Mouse (Mus musculus) liver, postnatal 0 days (tissue): ENCODE results near the gene Gse1.

Experiments used
- CTCF ChIP-seq: sonication (generic); IDR thresholded peaks from 2 replicates; pipeline ENCODE4 v1.5.1; 2016; ENCODE audit warnings: antibody characterized with exemption, low read depth
- EP300 ChIP-seq: IDR thresholded peaks from 2 replicates; pipeline ENCODE4 v1.6.1; 2016; ENCODE audit warnings: antibody characterized with exemption, low read depth, mild to moderate bottlenecking

DNA sequence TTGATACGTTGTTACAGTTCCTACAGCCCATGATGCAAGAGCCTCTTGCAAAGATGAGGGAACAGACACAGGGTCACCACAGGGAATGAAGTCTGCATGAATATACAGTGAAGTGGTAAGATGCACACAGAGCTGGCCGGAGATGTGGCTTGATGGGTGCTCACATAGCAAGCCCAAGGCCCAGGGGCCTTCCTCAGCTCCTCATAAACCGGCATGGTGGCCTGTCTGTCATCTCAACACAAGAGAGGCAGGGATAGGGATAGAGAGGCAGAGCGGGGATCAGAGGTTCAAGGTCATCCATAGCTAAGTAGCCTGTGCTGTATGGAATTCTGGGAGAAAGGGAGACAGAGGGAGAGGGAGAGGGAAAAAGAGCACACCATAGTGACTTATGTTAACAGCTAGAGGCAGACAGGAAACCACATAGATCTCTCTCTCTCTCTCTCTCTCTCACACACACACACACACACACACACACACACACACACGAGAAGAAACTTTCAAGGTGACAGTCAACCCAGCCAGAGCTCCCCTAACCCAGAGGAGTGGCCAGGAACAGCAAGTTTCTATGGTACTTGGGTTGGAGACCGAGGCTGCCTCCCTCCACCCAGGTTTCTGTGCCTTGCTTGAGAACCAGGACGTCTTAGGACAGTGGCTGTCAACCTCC lies 175.5 kb downstream of the Gse1 start:
- TF ChIP-seq CTCF (no peak), EP300 (no peak)
